Mouse (Mus musculus): ENCODE measurements around the gene Cphx1. TPM values are rescaled to one million over a fixed set of nuclear protein-coding genes. Genes with fewer than 3 reads are reported as not detected.
"Not testable (repeated sequence)": the region's sequence is repeated elsewhere in the genome, so short reads cannot be mapped to it uniquely, and the experiment has no call there.

Gene Cphx1
- not detected in 2 replicates for polyA plus RNA-seq (2015; fragmentation: Nextera tagmentation; extraction: Ambion mirVana)

- not testable (repeated sequence) for H3K4me3 ChIP-seq; ATAC-seq (ENCODE audit: insufficient number of reproducible peaks, low FRiP score, low TSS enrichment, low read depth)
- WGBS: no CpG with 5 or more reads among the region's 8 CpGs
Observed at GRCm38 (mm10) chr14:25938004-25938403, at the start of gene Cphx1. Gene Cphx1 (plus strand): TSS chr14:25938304.

GRCm38 (mm10) chr14:25894566-25894965, 43.5 kb upstream of the Cphx1 start:
- H3K4me3 ChIP-seq, H3K9ac ChIP-seq, H3K4me2 ChIP-seq, H3K36me3 ChIP-seq, H3K27ac ChIP-seq, H3K27me3 ChIP-seq, H3K9me3 ChIP-seq, H3K4me1 ChIP-seq: not testable (repeated sequence)
- peak; percentile 52; the same call in 1 of the 2 replicates for ATAC-seq (ENCODE audit: insufficient number of reproducible peaks, low FRiP score, low TSS enrichment, low read depth)
- WGBS: no CpG with 5 or more reads among the region's 3 CpGs

More at GRCm38 (mm10) chr14:25938004-25938403, at the start of gene Cphx1:
- H3K4me1 ChIP-seq, H3K27ac ChIP-seq, H3K4me2 ChIP-seq, H3K36me3 ChIP-seq, H3K9ac ChIP-seq, H3K27me3 ChIP-seq, H3K9me3 ChIP-seq: not testable (repeated sequence)

GRCm38 (mm10) chr14:25895686-25896085, 42.4 kb upstream of the Cphx1 start:
- ATAC-seq (ENCODE audit: insufficient number of reproducible peaks, low FRiP score, low TSS enrichment, low read depth); H3K27me3 ChIP-seq; H3K9me3 ChIP-seq; H3K4me2 ChIP-seq; H3K36me3 ChIP-seq; H3K27ac ChIP-seq; H3K4me3 ChIP-seq; H3K4me1 ChIP-seq; H3K9ac ChIP-seq: not testable (repeated sequence)
- WGBS: no CpG with 5 or more reads among the region's 7 CpGs

GRCm38 (mm10) chr14:25903000-25903399, 35.1 kb upstream of the Cphx1 start, which contains the start of gene Plac9a:
Gene Plac9a (minus strand): TSS chr14:25903100.
- H3K27me3 ChIP-seq; H3K4me2 ChIP-seq; H3K9ac ChIP-seq; H3K4me3 ChIP-seq; H3K9me3 ChIP-seq; ATAC-seq (ENCODE audit: insufficient number of reproducible peaks, low FRiP score, low TSS enrichment, low read depth); H3K4me1 ChIP-seq; H3K36me3 ChIP-seq; H3K27ac ChIP-seq: not testable (repeated sequence)
- no CpG with 5 or more reads among the region's 10 CpGs for WGBS

- 75% methylated on average over 1 of the region's 5 CpGs for WGBS
- H3K9ac ChIP-seq; H3K36me3 ChIP-seq; H3K4me2 ChIP-seq; H3K4me1 ChIP-seq; ATAC-seq (ENCODE audit: insufficient number of reproducible peaks, low FRiP score, low TSS enrichment, low read depth); H3K4me3 ChIP-seq; H3K27ac ChIP-seq; H3K9me3 ChIP-seq; H3K27me3 ChIP-seq: not testable (repeated sequence)
Observed at GRCm38 (mm10) chr14:25905243-25905642, 32.9 kb upstream of the Cphx1 start.

- no CpG with 5 or more reads among the region's 9 CpGs for WGBS
- H3K4me2 ChIP-seq; H3K4me1 ChIP-seq; H3K27ac ChIP-seq; H3K36me3 ChIP-seq; H3K9ac ChIP-seq; H3K9me3 ChIP-seq; H3K4me3 ChIP-seq; H3K27me3 ChIP-seq; ATAC-seq (ENCODE audit: insufficient number of reproducible peaks, low FRiP score, low TSS enrichment, low read depth): not testable (repeated sequence)
Observed at GRCm38 (mm10) chr14:25907272-25907671, 30.8 kb upstream of the Cphx1 start.

GRCm38 (mm10) chr14:25908976-25909375, 29.1 kb upstream of the Cphx1 start:
- not testable (repeated sequence) for H3K4me1 ChIP-seq; H3K9me3 ChIP-seq; H3K36me3 ChIP-seq; H3K27ac ChIP-seq; H3K9ac ChIP-seq; H3K27me3 ChIP-seq; H3K4me2 ChIP-seq; ATAC-seq (ENCODE audit: insufficient number of reproducible peaks, low FRiP score, low TSS enrichment, low read depth); H3K4me3 ChIP-seq
- no CpG with 5 or more reads among the region's 8 CpGs for WGBS

GRCm38 (mm10) chr14:25918427-25919170, 19.5 kb upstream of the Cphx1 start:
- no CpG with 5 or more reads among the region's 5 CpGs for WGBS
- not testable (repeated sequence) for H3K27ac ChIP-seq; H3K36me3 ChIP-seq; H3K9me3 ChIP-seq; H3K4me3 ChIP-seq; H3K27me3 ChIP-seq; H3K4me2 ChIP-seq; H3K4me1 ChIP-seq; ATAC-seq (ENCODE audit: insufficient number of reproducible peaks, low FRiP score, low TSS enrichment, low read depth); H3K9ac ChIP-seq

GRCm38 (mm10) chr14:25926814-25927561, 11.1 kb upstream of the Cphx1 start:
- not testable (repeated sequence) for ATAC-seq (ENCODE audit: insufficient number of reproducible peaks, low FRiP score, low TSS enrichment, low read depth); H3K27ac ChIP-seq; H3K4me2 ChIP-seq; H3K27me3 ChIP-seq; H3K4me3 ChIP-seq; H3K9me3 ChIP-seq; H3K4me1 ChIP-seq; H3K36me3 ChIP-seq; H3K9ac ChIP-seq
- no CpG with 5 or more reads among the region's 44 CpGs for WGBS

GRCm38 (mm10) chr14:25927562-25927881, 10.6 kb upstream of the Cphx1 start, which contains the start of gene Tmem254a:
Gene Tmem254a (minus strand): TSS chr14:25927672.
- H3K4me1 ChIP-seq; H3K4me3 ChIP-seq; ATAC-seq (ENCODE audit: insufficient number of reproducible peaks, low FRiP score, low TSS enrichment, low read depth); H3K27me3 ChIP-seq; H3K27ac ChIP-seq; H3K9me3 ChIP-seq; H3K4me2 ChIP-seq; H3K9ac ChIP-seq; H3K36me3 ChIP-seq: not testable (repeated sequence)
- WGBS: no CpG with 5 or more reads among the region's 10 CpGs

GRCm38 (mm10) chr14:25936867-25937630, 1.1 kb upstream of the Cphx1 start:
- not testable (repeated sequence) for H3K27ac ChIP-seq; H3K4me3 ChIP-seq; H3K9me3 ChIP-seq; H3K4me2 ChIP-seq; H3K4me1 ChIP-seq; H3K27me3 ChIP-seq; H3K9ac ChIP-seq; ATAC-seq (ENCODE audit: insufficient number of reproducible peaks, low FRiP score, low TSS enrichment, low read depth); H3K36me3 ChIP-seq
- no CpG with 5 or more reads among the region's 5 CpGs for whole genome bisulfite sequencing

- H3K4me3 ChIP-seq; H3K9ac ChIP-seq; H3K9me3 ChIP-seq; H3K27ac ChIP-seq; H3K4me1 ChIP-seq; ATAC-seq (ENCODE audit: insufficient number of reproducible peaks, low FRiP score, low TSS enrichment, low read depth); H3K27me3 ChIP-seq; H3K36me3 ChIP-seq; H3K4me2 ChIP-seq: not testable (repeated sequence)
- no CpG with 5 or more reads among the region's 3 CpGs for whole genome bisulfite sequencing
Observed at GRCm38 (mm10) chr14:25957861-25958260, 19.8 kb downstream of the Cphx1 start.
